Mouse (Mus musculus) fat pad, adult 2 months (tissue): ENCODE measurements around the gene Synj1.

ENCODE experiments used
- DNase-seq: peaks from one replicate; pipeline ENCODE4 v3.0.0-alpha.2; 2011; ENCODE audit warnings: low read depth, low spot score; ENCODE audit errors: extremely low read depth

The Synj1 gene

GRCm38 (mm10) chr16:90950354-90950963, 60.6 kb downstream of the Synj1 start:
- DNase-seq: no peak

- DNase-seq: no peak
Observed at GRCm38 (mm10) chr16:90946977-90947376, 64.1 kb downstream of the Synj1 start.

GRCm38 (mm10) chr16:90941246-90941645, 69.9 kb downstream of the Synj1 start:
- DNase-seq: no peak

GRCm38 (mm10) chr16:90934687-90935328, 76.3 kb downstream of the Synj1 start, which contains the start of gene Cfap298:
TSS of gene Cfap298 (minus strand) at chr16:90935114.
- DNase-seq: peak; percentile 37

- no peak for DNase-seq
Observed at GRCm38 (mm10) chr16:90934193-90934686, 76.9 kb downstream of the Synj1 start.

GRCm38 (mm10) chr16:90933534-90934176, 77.5 kb downstream of the Synj1 start:
- no peak for DNase-seq

GRCm38 (mm10) chr16:90927446-90927845, 83.7 kb downstream of the Synj1 start:
- no peak for DNase-seq

GRCm38 (mm10) chr16:90925461-90925860, 85.6 kb downstream of the Synj1 start:
- DNase-seq: no peak

GRCm38 (mm10) chr16:90924606-90925370, 86.3 kb downstream of the Synj1 start:
- no peak for DNase-seq

GRCm38 (mm10) chr16:90921471-90922159, 89.5 kb downstream of the Synj1 start:
- no peak for DNase-seq

- no peak for DNase-seq
Observed at GRCm38 (mm10) chr16:90917156-90917555, 94.0 kb downstream of the Synj1 start.

GRCm38 (mm10) chr16:90916040-90916481, 95.0 kb downstream of the Synj1 start:
- no peak for DNase-seq

GRCm38 (mm10) chr16:90911766-90912165, 99.3 kb downstream of the Synj1 start:
- no peak for DNase-seq

GRCm38 (mm10) chr16:90910855-90911533, 100.1 kb downstream of the Synj1 start:
- no peak for DNase-seq

- DNase-seq: no peak
Observed at GRCm38 (mm10) chr16:90907250-90907649, 103.9 kb downstream of the Synj1 start.

GRCm38 (mm10) chr16:90903300-90903699, 107.8 kb downstream of the Synj1 start:
- DNase-seq: no peak

GRCm38 (mm10) chr16:90901364-90901763, 109.7 kb downstream of the Synj1 start:
- DNase-seq: no peak

GRCm38 (mm10) chr16:90899498-90899897, 111.6 kb downstream of the Synj1 start:
- no peak for DNase-seq

GRCm38 (mm10) chr16:90897651-90898050, 113.5 kb downstream of the Synj1 start:
- DNase-seq: no peak

GRCm38 (mm10) chr16:90893792-90894191, 117.3 kb downstream of the Synj1 start:
- no peak for DNase-seq
